Mouse (Mus musculus) testis, postnatal 10 days (tissue): Measurements from ENCODE around the gene Fcer1a.
"Not testable (repeated sequence)": the region's sequence is repeated elsewhere in the genome, so short reads cannot be mapped to it uniquely, and the experiment has no call there.

Experiments
- DNase-seq: peaks from one replicate; pipeline ENCODE4 v3.0.0; 2021; ENCODE audit warnings: low spot score

Fcer1a gene

GRCm38 (mm10) chr1:173227081-173227480 lies at the start of gene Fcer1a:
Fcer1a (minus strand) TSS chr1:173227214.
- DNase-seq = no peak

DNA sequence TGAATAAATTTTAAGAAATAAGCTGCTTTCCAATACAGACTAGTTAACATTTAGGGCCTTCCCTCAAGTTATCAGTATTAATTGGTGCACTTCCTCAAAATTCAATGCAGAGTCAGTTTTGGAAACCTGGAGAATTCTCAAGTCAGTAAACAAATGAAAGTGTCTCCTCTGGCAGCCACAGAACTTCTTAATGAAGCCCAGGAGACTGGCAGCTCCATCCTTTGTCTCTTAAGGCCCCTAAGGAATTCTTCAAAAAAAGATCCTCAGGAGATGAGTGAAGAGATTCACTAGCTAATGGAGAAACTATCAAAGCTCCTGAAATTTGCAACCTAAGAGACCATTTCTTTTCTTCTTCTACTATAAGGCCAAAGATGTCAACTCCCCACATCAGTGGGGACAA lies 38.7 kb upstream of the Fcer1a start, which contains the start of gene Olfr418:
Gene Olfr418 (plus strand): TSS at position 301 of the 400 bp plus-strand sequence.
- no peak for DNase-seq

GRCm38 (mm10) chr1:173249888-173250287 lies 22.9 kb upstream of the Fcer1a start:
- DNase-seq = no peak

- DNase-seq = not testable (repeated sequence)
Measured at GRCm38 (mm10) chr1:173237004-173237403, 10.0 kb upstream of the Fcer1a start.

DNA sequence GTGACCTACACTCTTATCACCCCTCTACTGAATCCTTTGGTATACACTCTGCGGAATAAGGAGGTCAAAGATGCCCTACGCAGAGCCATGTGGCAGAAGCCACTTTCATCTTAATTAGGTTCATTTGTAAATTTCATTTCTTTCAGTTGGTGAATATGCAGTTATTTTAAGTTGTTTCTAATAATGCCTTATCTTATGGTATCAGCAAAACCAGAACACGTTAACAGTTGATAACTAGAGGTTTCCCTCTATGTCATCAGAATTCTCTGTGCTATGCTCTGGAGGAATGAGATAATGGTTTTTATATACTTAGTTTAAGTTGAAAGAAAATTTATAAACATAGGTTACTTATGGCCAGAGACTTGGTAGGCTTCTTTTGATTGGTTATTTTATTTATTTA lies 10.5 kb downstream of the Fcer1a start:
- no peak for DNase-seq

- DNase-seq = no peak
Measured at GRCm38 (mm10) chr1:173212092-173212491, 14.9 kb downstream of the Fcer1a start, which contains the start of gene Olfr1404. Olfr1404 (plus strand) TSS chr1:173212392.

DNA sequence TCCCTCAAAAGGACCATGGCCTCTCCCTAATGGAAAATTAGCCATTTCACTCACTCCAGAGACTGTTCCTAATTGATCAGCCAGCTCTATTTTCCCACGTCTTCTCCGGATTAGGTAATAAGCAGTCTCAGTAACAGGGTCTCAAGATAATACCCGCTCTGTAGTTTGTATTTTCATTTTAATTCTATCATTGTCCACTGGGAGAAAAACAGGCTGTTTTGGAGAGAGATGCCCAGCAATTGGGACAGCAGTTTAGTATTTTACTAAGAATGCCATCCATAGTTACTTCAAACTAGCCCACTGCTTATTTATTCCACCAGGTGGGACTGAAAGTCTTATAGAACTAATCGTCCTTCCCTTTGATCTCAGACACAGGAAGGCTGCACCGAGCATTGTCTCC lies 29.5 kb downstream of the Fcer1a start, which contains the start of gene Olfr218:
Gene Olfr218 (plus strand): TSS at position 301 of the 400 bp plus-strand sequence.
- DNase-seq = no peak

- no peak for DNase-seq
Measured at GRCm38 (mm10) chr1:173196359-173196758, 30.7 kb downstream of the Fcer1a start.

DNA sequence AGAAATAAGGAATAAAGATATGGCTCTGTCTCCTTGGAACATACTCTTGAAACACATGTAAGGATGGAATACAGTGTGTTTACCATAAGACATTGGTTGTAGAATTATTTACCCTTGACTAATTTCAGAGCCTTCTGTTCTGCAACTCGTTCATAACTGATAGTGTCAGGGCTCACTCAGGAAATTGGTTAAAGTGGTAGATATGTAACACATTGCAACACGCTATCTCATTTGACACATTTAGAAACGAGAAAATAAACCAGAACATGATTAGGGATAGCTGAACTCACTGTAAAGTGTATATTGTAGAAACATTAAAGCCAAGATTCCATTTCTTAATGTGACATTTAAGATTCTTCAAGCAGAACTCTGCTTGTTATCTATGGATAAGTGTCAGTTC lies 35.0 kb downstream of the Fcer1a start:
- DNase-seq = no peak

GRCm38 (mm10) chr1:173190540-173190939 lies 36.5 kb downstream of the Fcer1a start, which contains the start of gene Olfr1406:
Olfr1406 (minus strand) TSS chr1:173190640.
- DNase-seq = no peak

DNA sequence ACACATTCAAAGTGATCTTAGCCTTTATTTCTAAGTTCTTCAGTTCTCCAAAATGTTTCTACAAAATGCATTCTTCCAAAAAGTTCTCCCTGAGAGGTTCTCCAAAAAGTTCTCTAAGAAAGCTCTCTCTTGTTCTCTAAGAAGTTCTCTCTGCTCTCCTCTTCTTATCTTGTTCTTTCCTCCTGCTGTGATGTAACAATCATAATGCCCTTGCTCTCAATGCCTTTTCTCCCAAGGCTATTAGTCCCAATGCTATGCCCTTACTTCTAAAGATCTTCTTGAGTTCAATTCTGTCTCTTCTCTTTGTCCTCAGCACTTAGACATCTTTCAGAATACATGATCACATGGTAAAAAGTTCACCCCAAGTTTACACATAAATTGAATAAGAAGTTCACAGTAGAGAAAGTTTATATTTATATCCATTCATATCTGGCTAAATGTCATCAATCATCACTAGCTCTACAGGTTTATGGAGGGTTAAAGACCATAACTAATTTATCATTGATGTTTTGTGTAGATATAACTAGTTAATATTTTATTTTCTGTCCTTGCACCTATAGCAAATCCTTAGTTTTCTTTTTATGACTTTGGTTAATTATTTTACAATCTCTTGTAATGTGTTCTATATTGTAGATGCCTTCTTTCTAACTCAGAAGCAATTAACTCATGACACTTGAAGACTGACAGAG lies 52.7 kb downstream of the Fcer1a start:
- DNase-seq = no peak
